Mouse (Mus musculus) lung, postnatal 0 days (tissue): ENCODE measurements around the gene Rbms2.

ENCODE experiments used
- CTCF ChIP-seq: IDR thresholded peaks from 2 replicates; pipeline ENCODE4 v1.5.1; 2016; ENCODE audit warnings: antibody characterized with exemption, mild to moderate bottlenecking
- EP300 ChIP-seq: IDR thresholded peaks from 2 replicates; pipeline ENCODE4 v1.6.1; 2016; ENCODE audit warnings: antibody characterized with exemption, mild to moderate bottlenecking, control low read depth

GRCm38 (mm10) chr10:128096313-128096692, 83.8 kb downstream of the Rbms2 start:
- TF ChIP-seq CTCF (no peak), EP300 (no peak)
